Mouse (Mus musculus): ENCODE measurements around the gene Ace3.

- TF ChIP-seq CTCF (conservative IDR thresholded peaks at IDR 0.05; ENCODE audit: low read length) (no peak), POU5F1 (IDR thresholded peaks at IDR 0.05; ENCODE audit: borderline replicate concordance, low read length) (no peak)
Observed at GRCm38 (mm10) chr11:106027607-106028006, 33.1 kb downstream of the Ace3 start.
